Mouse (Mus musculus): Measurements from ENCODE around the gene Bloc1s2. TPM values are rescaled to one million over a fixed set of nuclear protein-coding genes. Genes with fewer than 3 reads are reported as not detected.

Bloc1s2 gene
- total and polyA plus RNA-seq, 3 experiments, result 151 to 193 TPM; not detected in 1

- Histone ChIP-seq H3K36me3 (ENCODE audit: control insufficient read depth in 1 of 2, insufficient read depth in 2 of 2, low read length in 2 of 2) (peaks cover 22 to 54% of the 10 kb centered on the region in 2 experiments), H3K27ac (ENCODE audit: control insufficient read depth, low read depth, low read length) (no peak overlapping the region), H3K4me3 (ENCODE audit: control insufficient read depth in 1 of 2, insufficient read depth in 1 of 2, low read depth in 2 of 2, low read length in 2 of 2) (no peak overlapping the region), H3K9ac (ENCODE audit: control insufficient read depth, low read depth, low read length, poor library complexity, severe bottlenecking) (no peak overlapping the region), H3K9me3 (replicated peaks; ENCODE audit: insufficient read depth, low read length) (no peaks in the 10 kb centered on the region), H3K79me2 (ENCODE audit: control insufficient read depth, insufficient read depth, low read length, poor library complexity) (peaks cover 20% of the 10 kb centered on the region), H3K27me3 (ENCODE audit: control insufficient read depth in 1 of 2, insufficient read depth in 2 of 2, low read length in 2 of 2) (no peaks in the 10 kb centered on the region), H3K4me1 (ENCODE audit: control insufficient read depth in 1 of 2, insufficient read depth in 2 of 2, low read length in 2 of 2) (peaks cover 10 to 11% of the 10 kb centered on the region in 2 experiments)
- DNase-seq (ENCODE audit: low read depth, low spot score), result peak; percentile 19
- TF ChIP-seq MEF2A (IDR thresholded peaks at IDR 0.05; ENCODE audit: extremely low read depth, insufficient replicate concordance, low read depth, low read length, poor library complexity, severe bottlenecking), result no peak
- TF ChIP-seq MYB (IDR thresholded peaks at IDR 0.05; ENCODE audit: low read depth, low read length), result no peak
- no peak for TF ChIP-seq ZC3H11A (IDR thresholded peaks at IDR 0.05; ENCODE audit: low read depth, low read length)
These were observed 45.4 kb downstream of the Bloc1s2 start for GRCm38 (mm10) chr19:44100840-44101239.

Other genes with a start within 250 kb of the Bloc1s2 start
- 5.4 and 6.2 TPM in 2 replicates for gene Dnmbp, start 206.3 kb downstream of the Bloc1s2 start, total RNA-seq (2012; rRNA removed)
- gene Dnmbp, start 206.3 kb downstream of the Bloc1s2 start, polyA plus RNA-seq (2012; ENCODE audit: insufficient read depth in 1 of 2, insufficient read length in 2 of 2, low read depth in 1 of 2, low replicate concordance in 2 of 2, missing spikeins in 1 of 2), result 1 to 10 TPM in 1 of 2 experiments, not detected in 1; 9.4 TPM
- gene Cpn1, start 159.9 kb downstream of the Bloc1s2 start, total RNA-seq (2012; rRNA removed), result 0.27 and 0.39 TPM in 2 replicates
- gene Cpn1, start 159.9 kb downstream of the Bloc1s2 start, polyA plus RNA-seq (2012; ENCODE audit: insufficient read depth in 1 of 2, insufficient read length in 2 of 2, low read depth in 1 of 2, low replicate concordance in 2 of 2, missing spikeins in 1 of 2), result under 1 TPM in 1 of 2 experiments, not detected in 1; 0.33 TPM
- gene Cyp2c23, start 117.2 kb downstream of the Bloc1s2 start, total RNA-seq (2012; rRNA removed), result not detected in 2 replicates
- not detected for gene Cyp2c23, start 117.2 kb downstream of the Bloc1s2 start, polyA plus RNA-seq (2012; ENCODE audit: insufficient read depth in 1 of 2, insufficient read length in 2 of 2, low read depth in 1 of 2, low replicate concordance in 2 of 2, missing spikeins in 1 of 2)
- 23.8 and 25.0 TPM in 2 replicates for gene Erlin1, start 76.7 kb downstream of the Bloc1s2 start, total RNA-seq (2012; rRNA removed)
- 100 to 1,000 TPM in 1 of 2 experiments, 10 to 100 TPM in 1; 39.5 to 108 TPM for gene Erlin1, start 76.7 kb downstream of the Bloc1s2 start, polyA plus RNA-seq (2012; ENCODE audit: insufficient read depth in 1 of 2, insufficient read length in 2 of 2, low read depth in 1 of 2, low replicate concordance in 2 of 2, missing spikeins in 1 of 2)
- 55.9 and 58.3 TPM in 2 replicates for gene Chuk, start 39.0 kb downstream of the Bloc1s2 start, total RNA-seq (2012; rRNA removed)
- 100 to 1,000 TPM in 1 of 2 experiments, 10 to 100 TPM in 1; 50.5 to 463 TPM for gene Chuk, start 39.0 kb downstream of the Bloc1s2 start, polyA plus RNA-seq (2012; ENCODE audit: insufficient read depth in 1 of 2, insufficient read length in 2 of 2, low read depth in 1 of 2, low replicate concordance in 2 of 2, missing spikeins in 1 of 2)
- gene Cwf19l1, start 10.6 kb downstream of the Bloc1s2 start, total RNA-seq (2012; rRNA removed), result 28.2 and 29.0 TPM in 2 replicates
- gene Cwf19l1, start 10.6 kb downstream of the Bloc1s2 start, polyA plus RNA-seq (2012; ENCODE audit: insufficient read depth in 1 of 2, insufficient read length in 2 of 2, low read depth in 1 of 2, low replicate concordance in 2 of 2, missing spikeins in 1 of 2), result 10 to 100 TPM in 1 of 2 experiments, not detected in 1; 68.6 TPM
- not detected in 2 replicates for gene Pkd2l1, start 46.0 kb upstream of the Bloc1s2 start, total RNA-seq (2012; rRNA removed)
- not detected for gene Pkd2l1, start 46.0 kb upstream of the Bloc1s2 start, polyA plus RNA-seq (2012; ENCODE audit: insufficient read depth in 1 of 2, insufficient read length in 2 of 2, low read depth in 1 of 2, low replicate concordance in 2 of 2, missing spikeins in 1 of 2)
- gene Scd3, start 56.8 kb upstream of the Bloc1s2 start, total RNA-seq (2012; rRNA removed), result 0.96 and 1.4 TPM in 2 replicates
- 100 to 1,000 TPM in 1 of 2 experiments, under 1 TPM in 1; 0.65 to 745 TPM for gene Scd3, start 56.8 kb upstream of the Bloc1s2 start, polyA plus RNA-seq (2012; ENCODE audit: insufficient read depth in 1 of 2, insufficient read length in 2 of 2, low read depth in 1 of 2, low replicate concordance in 2 of 2, missing spikeins in 1 of 2)
- gene Scd2, start 147.2 kb upstream of the Bloc1s2 start, total RNA-seq (2012; rRNA removed), result 392 and 554 TPM in 2 replicates
- 100 to 1,000 TPM in 1 of 2 experiments, 10 to 100 TPM in 1; 47.4 to 593 TPM for gene Scd2, start 147.2 kb upstream of the Bloc1s2 start, polyA plus RNA-seq (2012; ENCODE audit: insufficient read depth in 1 of 2, insufficient read length in 2 of 2, low read depth in 1 of 2, low replicate concordance in 2 of 2, missing spikeins in 1 of 2)
- 0.16 and 0.31 TPM in 2 replicates for gene Scd4, start 186.6 kb upstream of the Bloc1s2 start, total RNA-seq (2012; rRNA removed)
- gene Scd4, start 186.6 kb upstream of the Bloc1s2 start, polyA plus RNA-seq (2012; ENCODE audit: insufficient read depth in 1 of 2, insufficient read length in 2 of 2, low read depth in 1 of 2, low replicate concordance in 2 of 2, missing spikeins in 1 of 2), result under 1 TPM in 1 of 2 experiments, not detected in 1; 0.36 TPM

Data from MEL (cell line).